In the genomic region with DNA sequence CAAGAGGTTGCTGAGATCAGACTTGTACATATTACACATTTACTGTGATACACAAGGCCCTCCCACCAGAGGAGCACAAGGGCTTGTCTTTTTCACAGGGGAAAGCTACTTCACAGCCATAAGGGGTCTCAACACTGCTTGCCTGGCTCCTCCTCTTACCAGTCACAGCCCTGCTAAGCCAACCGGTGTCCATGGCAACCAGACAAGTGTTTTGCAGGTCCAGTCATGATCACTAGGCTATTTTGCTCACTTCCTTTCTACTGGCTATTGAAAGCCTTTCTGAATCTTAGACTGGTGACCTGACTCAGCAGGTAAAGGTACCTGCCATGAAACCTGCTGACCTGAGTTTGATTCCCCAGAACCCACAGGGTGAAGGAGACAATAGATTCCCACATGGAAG, we compare ENCODE assay signal across 10 mouse cellular contexts.
DNase-seq lines count a peak whose midpoint lies in the region; ATAC-seq and TF ChIP-seq lines count a peak whose summit lies in the region.
"Had no signal": no experiment of that assay in that cellular context is flagged by ENCODE, and none has a peak within 500 bp of the region (broad histone marks: within the 10 kb centered on the region; RNA-seq: fewer than 3 reads in every experiment).

No protein-coding gene starts in this region.

- peaks cover 41% of the 10 kb centered on the region for H3K4me1 ChIP-seq in forebrain, embryonic 16.5 days (replicated peaks; ENCODE audit: control insufficient read depth, insufficient read depth, low read length)
- peaks cover 3% of the 10 kb centered on the region; the same call in 1 of the 2 replicates for H3K4me1 ChIP-seq in stomach, postnatal 0 days (replicated peaks; ENCODE audit: control insufficient read depth, insufficient read depth)

- TF ChIP-seq CTCF in stomach, postnatal 0 days (IDR thresholded peaks at IDR 0.05; ENCODE audit: low read depth), result no peak

- no peak for TF ChIP-seq EP300 in stomach, postnatal 0 days (optimal IDR thresholded peaks at IDR 0.05)

- no peak overlapping the region for H3K4me2 ChIP-seq in forebrain, embryonic 16.5 days (ENCODE audit: low read length)
- no peak overlapping the region for H3K4me2 ChIP-seq in stomach, postnatal 0 days (replicated peaks; ENCODE audit: low read depth)
- H3K4me2 ChIP-seq: embryonic facial prominence, embryonic 13.5 days; heart, embryonic 12.5 days had no signal

- no peaks in the 10 kb centered on the region for H3K27me3 ChIP-seq in forebrain, embryonic 16.5 days (replicated peaks; ENCODE audit: control insufficient read depth, insufficient read depth, low read length)
- no peaks in the 10 kb centered on the region for H3K27me3 ChIP-seq in stomach, postnatal 0 days (ENCODE audit: control insufficient read depth, insufficient read depth, low read length)
- H3K27me3 ChIP-seq: embryonic facial prominence, embryonic 13.5 days had no signal

- peak overlapping the region; percentile 24; the same call in 1 of the 2 replicates for H3K27ac ChIP-seq in forebrain, embryonic 16.5 days (ENCODE audit: low read length)
- H3K27ac ChIP-seq in stomach, postnatal 0 days (replicated peaks), result no peak overlapping the region
- H3K27ac ChIP-seq: embryonic facial prominence, embryonic 13.5 days had no signal

- no peaks in the 10 kb centered on the region for H3K9me3 ChIP-seq in forebrain, embryonic 16.5 days (ENCODE audit: control insufficient read depth, low read length)
- no peaks in the 10 kb centered on the region for H3K9me3 ChIP-seq in stomach, postnatal 0 days (ENCODE audit: control insufficient read depth, low read length)
- H3K9me3 ChIP-seq: embryonic facial prominence, embryonic 13.5 days; heart, embryonic 12.5 days had no signal

- H3K36me3 ChIP-seq in forebrain, embryonic 16.5 days (ENCODE audit: control insufficient read depth, insufficient read depth), result no peaks in the 10 kb centered on the region
- no peaks in the 10 kb centered on the region for H3K36me3 ChIP-seq in stomach, postnatal 0 days (ENCODE audit: control insufficient read depth, insufficient read depth, low read length)
- H3K36me3 ChIP-seq: embryonic facial prominence, embryonic 13.5 days; heart, embryonic 12.5 days had no signal

- 10% methylated on average over 1 of the region's 1 CpGs for WGBS in forebrain, embryonic 16.5 days
- 41% methylated on average over 1 of the region's 1 CpGs for WGBS in stomach, postnatal 0 days

- DNase-seq in right cerebral cortex, postnatal 10 days (ENCODE audit: low spot score in 2 of 2), result peak; percentile 61 to 72
- DNase-seq in right cerebral cortex, postnatal 25 days, result no peak
- DNase-seq in mesoderm, embryonic 11.5 days (ENCODE audit: low read depth, low spot score), result peak; percentile 68
- DNase-seq in stomach, postnatal 0 days (ENCODE audit: low spot score), result peak; percentile 46
- no peak for DNase-seq in cerebellum, adult 18-20 months

- ATAC-seq in forebrain, embryonic 16.5 days, result peak; percentile 57
- no peak; the same call in 1 of the 2 replicates for ATAC-seq in stomach, postnatal 0 days (ENCODE audit: low FRiP score, low TSS enrichment)
- ATAC-seq in inflammation-experienced regulatory T-cells, adult 6 months, result no peak
- no peak for ATAC-seq in frontal cortex, adult (ENCODE audit: low TSS enrichment)

- H3K9ac ChIP-seq in forebrain, embryonic 16.5 days (replicated peaks; ENCODE audit: low read depth, low read length), result no peak overlapping the region
- H3K9ac ChIP-seq in stomach, postnatal 0 days (ENCODE audit: low read length), result no peak overlapping the region
- H3K9ac ChIP-seq: embryonic facial prominence, embryonic 13.5 days; heart, embryonic 12.5 days had no signal

- no peak overlapping the region for H3K4me3 ChIP-seq in forebrain, embryonic 16.5 days (replicated peaks; ENCODE audit: low read length)
- no peak overlapping the region for H3K4me3 ChIP-seq in stomach, postnatal 0 days (ENCODE audit: low read depth, low read length)
- H3K4me3 ChIP-seq: embryonic facial prominence, embryonic 13.5 days; heart, embryonic 12.5 days had no signal

Comparison
In these comparisons a context has a peak if more than half of its experiments do, and no peak if none do; other contexts are left out.
1. DNase-seq: peak in right cerebral cortex, postnatal 10 days (2 of 2), mesoderm, embryonic 11.5 days (single experiment) and stomach, postnatal 0 days (single experiment); none in right cerebral cortex, postnatal 25 days (single experiment) and cerebellum, adult 18-20 months (0 of 2).